Mouse (Mus musculus) hindbrain, embryonic 15.5 days (tissue): ENCODE measurements around the gene Ace3. TPM values are rescaled to one million over a fixed set of nuclear protein-coding genes. Genes with fewer than 3 reads are reported as not detected.
"Not testable (repeated sequence)": the region's sequence is repeated elsewhere in the genome, so short reads cannot be mapped to it uniquely, and the experiment has no call there.

Source experiments
- ATAC-seq: fragments of 200-750 bp; cut with Nextera tagmentation; 2 replicates; pipeline ENCODE4 v1.8.0; 2017; ENCODE audit warnings: low read depth, moderate number of reproducible peaks, moderate TSS enrichment; ENCODE audit not compliant: low FRiP score
- H3K27ac ChIP-seq: fragments of 300-500 bp; sonication (generic); replicated peaks from 2 replicates; pipeline ENCODE4 v1.5.1; 2015; ENCODE audit warnings: mild to moderate bottlenecking, inconsistent platforms
- H3K27me3 ChIP-seq: fragments of 300-500 bp; sonication (generic); 2 replicates; pipeline ENCODE4 v1.6.1; 2015; ENCODE audit warnings: control low read depth, inconsistent platforms
- H3K36me3 ChIP-seq: fragments of 300-500 bp; sonication (generic); 2 replicates; pipeline ENCODE4 v1.6.1; 2015; ENCODE audit warnings: control low read depth, inconsistent platforms
- H3K4me1 ChIP-seq: fragments of 300-500 bp; sonication (generic); replicated peaks from 2 replicates; pipeline ENCODE4 v1.6.1; 2015; ENCODE audit warnings: control low read depth, inconsistent platforms
- H3K4me2 ChIP-seq: fragments of 300-500 bp; sonication (generic); 2 replicates; pipeline ENCODE4 v1.6.1; 2015; ENCODE audit warnings: moderate library complexity, mild to moderate bottlenecking, inconsistent platforms
- H3K4me3 ChIP-seq: fragments of 300-500 bp; sonication (generic); 2 replicates; pipeline ENCODE4 v1.5.1; 2015; ENCODE audit warnings: mild to moderate bottlenecking, inconsistent platforms
- H3K9ac ChIP-seq: fragments of 300-500 bp; sonication (generic); 2 replicates; pipeline ENCODE4 v1.6.1; 2015; ENCODE audit warnings: inconsistent platforms
- H3K9me3 ChIP-seq: fragments of 300-500 bp; sonication (generic); 2 replicates; pipeline ENCODE4 v1.6.1; 2016; ENCODE audit warnings: control low read depth, inconsistent platforms
- WGBS: fragments of 180-500 bp; shearing (Covaris S2); methylation state at CpG from one replicate; pipeline ENCODE4 v1.1.7; 2015; 5-methylcytosine and 5-hydroxymethylcytosine counted together
- polyA plus RNA-seq: library from polyadenylated mRNA; unstranded; fragments of >200 nt; fragmentation: Nextera tagmentation; extraction: Ambion mirVana; gene quantifications from 2 replicates; pipeline ENCODE4 v1.2.1, GENCODE M21; 2015

Gene Ace3
- polyA plus RNA-seq, 1 experiment from 2014 or later: not detected

DNA sequence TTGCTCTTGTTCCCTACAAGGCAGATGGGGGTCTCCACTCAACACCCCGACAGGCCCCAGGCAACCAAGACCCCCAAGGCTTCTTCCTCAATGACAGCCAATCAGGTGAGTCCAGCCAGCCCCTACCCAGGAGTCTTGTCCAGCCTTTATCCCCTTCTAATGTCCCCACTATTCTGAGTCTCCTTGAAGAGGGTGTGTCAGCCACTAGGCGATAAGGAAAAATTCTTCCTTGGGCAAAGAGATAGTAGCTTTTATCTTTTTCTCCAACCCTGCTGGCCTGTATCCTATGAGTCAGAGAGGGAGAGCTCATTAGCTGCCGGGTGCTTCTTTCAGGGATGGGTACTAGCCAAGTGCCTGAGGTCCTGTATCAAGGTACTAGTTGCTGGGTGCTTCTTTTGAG is 31.3 kb downstream of the Ace3 start:
- Histone ChIP-seq H3K4me3 (no peak overlapping the region), H3K9ac (no peak overlapping the region), H3K9me3 (no peaks in the 10 kb centered on the region), H3K27me3 (peaks cover 9% of the 10 kb centered on the region; the same call in 1 of the 2 replicates), H3K4me1 (peaks cover 8% of the 10 kb centered on the region), H3K27ac (no peak overlapping the region), H3K4me2 (no peak overlapping the region), H3K36me3 (no peaks in the 10 kb centered on the region)
- WGBS: 86% methylated on average over 3 of the region's 3 CpGs
- ATAC-seq: no peak

DNA sequence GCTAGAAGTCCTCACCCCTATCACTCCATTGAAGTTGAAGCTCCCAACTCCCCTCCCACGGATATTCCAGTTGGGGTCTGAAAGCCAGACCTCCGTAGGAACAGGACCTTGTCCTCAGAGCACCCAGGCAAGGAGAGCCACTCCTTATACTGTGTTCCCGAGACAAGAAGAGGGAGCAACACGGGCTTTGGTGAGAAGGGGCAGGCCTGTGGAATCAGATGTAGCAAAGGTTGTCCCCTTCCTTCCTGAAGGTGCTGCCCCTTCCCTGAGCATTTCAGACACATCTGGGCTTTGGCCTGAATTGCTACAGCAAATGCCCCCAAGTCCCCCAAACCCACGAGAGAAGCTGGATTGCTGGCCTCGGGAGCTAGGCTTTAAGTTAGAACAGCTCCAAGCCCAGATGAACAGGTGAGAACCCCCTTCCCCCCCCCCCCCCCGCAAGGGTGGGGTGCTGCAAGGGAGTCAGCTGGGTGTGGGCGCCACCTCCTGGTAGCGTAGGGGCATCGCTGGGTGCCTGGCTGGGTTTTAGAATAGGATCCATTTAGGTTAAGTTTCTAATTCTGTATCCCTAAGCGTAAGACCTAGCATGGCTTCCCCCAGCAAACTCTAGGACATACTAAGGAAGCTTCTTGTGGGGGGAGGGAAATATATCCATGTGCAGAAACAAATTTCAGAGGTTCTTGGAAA is 32.1 kb downstream of the Ace3 start:
- Histone ChIP-seq H3K4me1 (no peaks in the 10 kb centered on the region), H3K9ac (no peak overlapping the region), H3K4me3 (no peak overlapping the region), H3K9me3 (no peaks in the 10 kb centered on the region), H3K36me3 (no peaks in the 10 kb centered on the region), H3K27ac (no peak overlapping the region), H3K4me2 (no peak overlapping the region), H3K27me3 (peaks cover 4% of the 10 kb centered on the region; the same call in 1 of the 2 replicates)
- peak; percentile 61 for ATAC-seq
- WGBS: 42% methylated on average over 11 of the region's 11 CpGs

GRCm38 (mm10) chr11:106027607-106028006 is 33.1 kb downstream of the Ace3 start:
- Histone ChIP-seq H3K27me3 (no peaks in the 10 kb centered on the region), H3K4me1 (no peaks in the 10 kb centered on the region), H3K36me3 (no peaks in the 10 kb centered on the region), H3K27ac (no peak overlapping the region), H3K9me3 (no peaks in the 10 kb centered on the region), H3K9ac (no peak overlapping the region), H3K4me3 (no peak overlapping the region), H3K4me2 (no peak overlapping the region)
- no peak for ATAC-seq
- WGBS: 86% methylated on average over 5 of the region's 5 CpGs

- H3K27ac ChIP-seq: peak overlapping the region; percentile 66
- WGBS: 28% methylated on average over 10 of the region's 25 CpGs
- not testable (repeated sequence) for ATAC-seq, H3K4me1 ChIP-seq, H3K9ac ChIP-seq, H3K9me3 ChIP-seq, H3K36me3 ChIP-seq, H3K27me3 ChIP-seq
- peak overlapping the region; percentile 34 for H3K4me2 ChIP-seq
- H3K4me3 ChIP-seq: peak overlapping the region; percentile 31
Measured at GRCm38 (mm10) chr11:106032074-106032473, 37.6 kb downstream of the Ace3 start.

- H3K27me3 ChIP-seq: no peaks in the 10 kb centered on the region
- peak overlapping the region; percentile 1; the same call in 1 of the 2 replicates for H3K9ac ChIP-seq
- 36% methylated on average over 11 of the region's 11 CpGs for WGBS
- peaks cover 15% of the 10 kb centered on the region for H3K4me1 ChIP-seq
- peak overlapping the region; percentile 18; the same call in 1 of the 2 replicates for H3K4me3 ChIP-seq
- H3K9me3 ChIP-seq: no peaks in the 10 kb centered on the region
- H3K4me2 ChIP-seq: peak overlapping the region; percentile 45
- no peaks in the 10 kb centered on the region for H3K36me3 ChIP-seq
- no peak for ATAC-seq
- H3K27ac ChIP-seq: peak overlapping the region; percentile 73
Measured at GRCm38 (mm10) chr11:106033491-106033919, 39.0 kb downstream of the Ace3 start.

GRCm38 (mm10) chr11:106034986-106035385 is 40.5 kb downstream of the Ace3 start:
- Histone ChIP-seq H3K4me2 (no peak overlapping the region), H3K36me3 (no peaks in the 10 kb centered on the region), H3K27ac (no peak overlapping the region), H3K9me3 (no peaks in the 10 kb centered on the region), H3K9ac (no peak overlapping the region), H3K4me1 (peaks cover 29% of the 10 kb centered on the region), H3K4me3 (no peak overlapping the region), H3K27me3 (no peaks in the 10 kb centered on the region)
- WGBS: 90% methylated on average over 9 of the region's 9 CpGs
- ATAC-seq: no peak

DNA sequence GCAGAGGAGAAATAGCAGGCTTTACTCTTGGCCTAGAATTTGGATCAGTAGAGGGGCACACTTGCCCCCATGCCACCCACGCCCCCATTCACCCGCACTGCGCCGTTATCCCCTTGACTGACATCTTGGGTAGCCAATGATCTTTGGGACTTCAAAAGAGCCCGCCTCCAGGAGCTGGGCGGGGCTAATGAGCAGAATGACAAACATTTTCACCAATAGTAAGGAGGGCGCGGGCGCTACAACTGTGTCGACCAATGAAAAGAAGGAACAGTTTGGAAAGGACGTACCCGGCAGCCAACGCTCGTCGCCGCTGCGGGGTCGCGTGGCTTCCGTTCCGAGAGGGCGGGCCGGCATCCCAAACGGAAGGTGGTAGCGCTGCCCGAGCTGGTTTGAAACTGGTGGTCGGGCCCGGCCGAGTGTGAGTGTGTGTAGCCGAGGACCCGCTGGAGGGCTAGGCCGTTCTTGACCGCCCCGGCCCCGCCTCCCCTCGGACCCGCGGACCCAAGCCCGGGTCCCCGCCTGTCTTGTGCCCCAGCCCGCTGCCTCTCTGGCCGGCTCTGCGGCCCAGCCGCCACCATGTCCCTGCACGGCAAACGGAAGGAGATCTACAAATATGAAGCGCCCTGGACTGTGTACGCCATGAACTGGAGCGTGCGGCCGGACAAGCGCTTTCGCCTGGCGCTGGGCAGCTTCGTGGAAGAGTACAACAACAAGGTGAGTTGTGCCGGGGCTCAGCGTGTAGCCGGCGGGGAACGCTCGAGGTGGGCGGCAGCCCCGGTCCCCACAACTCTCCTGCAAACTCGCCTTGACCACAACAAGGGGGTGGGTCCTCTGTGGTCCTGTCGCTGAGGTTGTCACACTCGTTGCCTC is 42.3 kb downstream of the Ace3 start, which contains the start of gene Dcaf7:
TSS of gene Dcaf7 (plus strand) at position 325 of the 870 bp plus-strand sequence.
- peaks cover 36% of the 10 kb centered on the region for H3K4me1 ChIP-seq
- no peaks in the 10 kb centered on the region for H3K27me3 ChIP-seq
- H3K9me3 ChIP-seq: no peaks in the 10 kb centered on the region
- peak; percentile 98 for ATAC-seq
- H3K9ac ChIP-seq: peak within 1 kb of the TSS; percentile 88
- H3K4me3 ChIP-seq: peak within 1 kb of the TSS; percentile 92
- whole genome bisulfite sequencing: under 1% methylated on average over 66 of the region's 66 CpGs
- peak within 1 kb of the TSS; percentile 94 for H3K27ac ChIP-seq
- peak within 1 kb of the TSS; percentile 78 for H3K4me2 ChIP-seq
- no peaks in the 10 kb centered on the region for H3K36me3 ChIP-seq

DNA sequence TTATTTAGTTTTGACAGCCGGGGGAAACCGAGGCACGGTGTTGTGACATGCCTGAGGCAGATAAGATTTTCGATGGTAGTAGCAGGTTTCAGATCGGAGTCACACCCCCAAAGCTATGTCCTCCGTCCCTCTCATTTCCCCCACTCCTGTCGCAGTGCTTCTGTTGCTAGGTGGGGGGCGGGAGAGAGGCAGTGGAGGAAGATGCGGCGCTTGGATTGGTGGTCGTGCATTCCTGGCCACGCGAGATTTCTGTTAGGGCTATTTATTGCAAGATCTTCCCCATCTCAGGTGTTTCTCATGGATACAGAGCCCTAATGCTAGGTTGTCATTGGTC is 42.9 kb downstream of the Ace3 start:
- peak; percentile 43 for ATAC-seq
- Histone ChIP-seq H3K27ac (peak overlapping the region; percentile 94), H3K36me3 (no peaks in the 10 kb centered on the region), H3K27me3 (no peaks in the 10 kb centered on the region), H3K4me2 (peak overlapping the region; percentile 78), H3K9me3 (no peaks in the 10 kb centered on the region), H3K4me3 (peak overlapping the region; percentile 92), H3K9ac (peak overlapping the region; percentile 88), H3K4me1 (peaks cover 36% of the 10 kb centered on the region)
- WGBS: under 1% methylated on average over 13 of the region's 13 CpGs

- ATAC-seq: no peak
- peaks cover 12% of the 10 kb centered on the region for H3K4me1 ChIP-seq
Measured at GRCm38 (mm10) chr11:106044349-106044748, 49.9 kb downstream of the Ace3 start.

DNA sequence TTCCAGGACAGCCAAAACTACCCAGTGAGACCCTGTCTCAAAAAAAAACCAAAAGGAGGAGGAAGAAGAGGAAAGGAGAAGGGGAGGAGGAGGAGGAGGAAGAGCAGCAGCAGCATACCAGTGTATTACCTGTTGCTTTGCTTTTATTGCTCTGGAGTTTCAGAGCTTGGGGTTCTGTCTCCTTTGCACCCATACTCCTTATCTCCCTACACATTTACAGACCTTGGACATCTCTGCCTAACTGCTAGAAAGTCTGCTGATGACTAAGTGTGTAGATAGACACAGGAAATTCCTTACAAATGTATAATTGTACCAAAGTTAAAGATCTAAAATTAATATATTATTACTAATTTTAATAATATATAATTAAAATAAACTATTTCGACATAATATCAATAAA is 50.8 kb downstream of the Ace3 start:
- no peaks in the 10 kb centered on the region for H3K9me3 ChIP-seq
- no peak overlapping the region for H3K4me3 ChIP-seq
- H3K27ac ChIP-seq: no peak overlapping the region
- ATAC-seq: no peak
- H3K9ac ChIP-seq: no peak overlapping the region
- no peaks in the 10 kb centered on the region for H3K27me3 ChIP-seq
- 97% methylated on average over 1 of the region's 1 CpGs for WGBS
- peaks cover 23% of the 10 kb centered on the region for H3K36me3 ChIP-seq
- H3K4me1 ChIP-seq: 0 out of 2 replicates have a peak, but pooled peaks cover 6% of the 10 kb centered on the region
- H3K4me2 ChIP-seq: no peak overlapping the region

More at GRCm38 (mm10) chr11:106044349-106044748, 49.9 kb downstream of the Ace3 start:
- no peaks in the 10 kb centered on the region for H3K9me3 ChIP-seq
- no peaks in the 10 kb centered on the region for H3K27me3 ChIP-seq
- H3K27ac ChIP-seq: no peak overlapping the region
- no peak overlapping the region for H3K4me3 ChIP-seq
- no peak overlapping the region for H3K9ac ChIP-seq
- no peak overlapping the region for H3K4me2 ChIP-seq
- peaks cover 23% of the 10 kb centered on the region for H3K36me3 ChIP-seq

GRCm38 (mm10) chr11:106045780-106046179 is 51.3 kb downstream of the Ace3 start:
- no peak for ATAC-seq
- Histone ChIP-seq H3K27ac (no peak overlapping the region), H3K9ac (no peak overlapping the region), H3K36me3 (peaks cover 26% of the 10 kb centered on the region), H3K4me1 (0 out of 2 replicates have a peak, but pooled peaks cover under 1% of the 10 kb centered on the region), H3K27me3 (no peaks in the 10 kb centered on the region), H3K4me2 (no peak overlapping the region), H3K9me3 (no peaks in the 10 kb centered on the region), H3K4me3 (no peak overlapping the region)
- 95% methylated on average over 3 of the region's 3 CpGs for WGBS

- H3K4me3 ChIP-seq: no peak overlapping the region
- no peaks in the 10 kb centered on the region for H3K9me3 ChIP-seq
- H3K9ac ChIP-seq: no peak overlapping the region
- no peak for ATAC-seq
- peaks cover 34% of the 10 kb centered on the region for H3K36me3 ChIP-seq
- H3K27ac ChIP-seq: no peak overlapping the region
- no peaks in the 10 kb centered on the region for H3K27me3 ChIP-seq
- no peaks in the 10 kb centered on the region for H3K4me1 ChIP-seq
- 88% methylated on average over 9 of the region's 9 CpGs for WGBS
- H3K4me2 ChIP-seq: no peak overlapping the region
Measured at GRCm38 (mm10) chr11:106046584-106046983, 52.1 kb downstream of the Ace3 start.
